Mouse (Mus musculus) urinary bladder, adult 2 months (tissue): Measurements from ENCODE around the gene Limd1. TPM values are rescaled to one million over a fixed set of nuclear protein-coding genes. Genes with fewer than 3 reads are reported as not detected.

Source experiments
- DNase-seq: peaks from one replicate; pipeline ENCODE4 v3.0.0; 2022; ENCODE audit warnings: low spot score
- polyA plus RNA-seq: library from polyadenylated mRNA; depleted of rRNA; stranded (reverse); fragments of >200 nt; gene quantifications from 2 replicates; pipeline ENCODE4 v1.2.3, GENCODE M21; 2012

Gene Limd1
- polyA plus RNA-seq, 1 experiment, result 27.4 TPM

DNA sequence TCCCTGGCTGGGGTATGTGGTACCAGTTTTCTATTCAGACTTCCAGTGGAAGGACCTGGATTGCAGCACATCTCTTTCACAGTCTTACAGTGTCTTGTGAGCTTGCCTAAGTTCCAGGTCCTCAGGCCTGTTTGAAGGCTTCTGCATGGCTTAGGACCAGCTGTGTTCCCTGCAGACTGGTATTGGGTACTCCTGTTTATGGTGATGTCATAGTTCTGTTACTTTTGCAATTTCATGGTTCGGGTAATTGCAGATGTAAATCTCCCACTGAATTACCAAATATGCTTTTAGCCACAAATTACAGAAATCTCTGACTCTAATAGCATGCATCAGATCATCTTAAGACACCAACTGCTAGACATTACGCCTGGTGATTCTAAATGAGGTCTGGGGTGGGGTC lies 36.6 kb downstream of the Limd1 start:
- DNase-seq, result no peak

DNA sequence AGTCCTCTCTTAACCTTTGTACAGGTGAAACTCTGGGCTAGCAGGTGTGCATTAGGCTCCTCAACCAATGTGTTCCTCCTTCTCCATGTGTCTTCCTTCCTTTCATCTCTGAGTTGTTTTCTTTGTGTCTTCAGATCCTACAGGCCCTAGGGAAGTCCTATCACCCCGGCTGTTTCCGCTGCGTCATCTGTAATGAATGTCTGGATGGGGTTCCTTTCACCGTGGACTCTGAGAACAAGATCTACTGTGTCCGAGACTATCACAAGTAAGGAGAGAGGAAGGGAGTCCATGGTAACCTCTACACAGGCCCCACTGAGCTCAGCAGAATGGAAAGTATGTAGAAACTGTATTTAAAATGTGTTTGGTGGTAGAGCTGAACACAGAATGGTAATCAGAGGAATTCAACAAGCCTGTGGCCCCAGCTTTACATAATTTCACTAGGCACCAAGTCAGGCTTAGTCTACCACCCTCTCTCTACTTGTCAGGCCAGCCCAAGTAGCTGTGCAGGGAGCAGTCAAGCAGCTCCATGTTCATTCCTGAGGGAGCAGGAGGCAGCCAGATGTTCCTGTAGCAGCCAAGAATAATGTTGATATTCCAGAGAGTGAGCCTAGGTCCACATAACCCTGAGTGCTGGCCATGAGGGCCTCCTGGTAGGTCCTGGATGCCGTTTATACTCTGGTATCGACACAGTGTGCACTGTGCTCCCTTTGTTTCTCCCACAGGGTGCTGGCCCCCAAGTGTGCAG lies 38.3 kb downstream of the Limd1 start:
- DNase-seq, result no peak

DNA sequence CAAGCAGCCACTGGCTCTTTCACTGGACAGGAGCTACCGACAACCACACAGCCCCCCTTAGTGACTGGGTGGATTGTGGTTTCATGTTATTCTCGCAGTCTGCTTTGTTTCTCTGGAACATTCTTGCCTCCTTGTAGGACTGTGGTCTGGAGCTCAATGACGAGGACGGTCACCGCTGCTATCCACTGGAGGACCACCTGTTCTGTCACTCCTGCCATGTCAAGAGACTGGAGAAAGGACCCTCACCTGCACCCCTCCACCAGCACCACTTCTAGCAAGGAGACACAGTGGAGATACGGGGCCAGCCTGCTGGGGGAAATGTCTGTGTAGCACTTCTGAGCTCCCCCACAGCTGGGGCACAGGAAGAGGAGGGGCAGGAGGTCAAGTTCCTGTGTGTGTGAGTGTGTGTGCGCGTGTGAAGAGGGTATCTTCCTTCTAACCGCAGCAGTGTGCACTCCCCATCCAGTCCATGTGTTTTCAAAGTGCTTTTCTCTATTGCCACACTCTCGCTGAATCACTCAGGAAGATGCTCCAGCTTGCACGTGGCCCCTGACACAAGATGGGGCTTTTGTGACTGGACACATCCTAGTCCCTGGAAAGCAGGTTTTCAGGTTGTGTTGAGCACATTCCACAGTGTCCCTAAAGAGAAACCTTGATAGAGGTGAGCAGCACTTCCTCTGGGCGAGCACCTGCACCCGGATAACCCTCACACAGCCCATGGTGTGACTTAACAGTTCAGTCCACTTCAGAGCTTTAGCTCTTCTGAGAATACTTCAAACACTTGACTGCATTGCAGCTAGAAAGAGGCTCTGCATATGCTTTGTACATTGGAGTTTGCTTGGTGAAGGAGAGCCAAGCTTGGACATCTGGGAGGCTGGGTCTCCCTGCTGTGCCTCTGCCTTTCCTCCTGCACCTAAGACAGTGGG lies 40.7 kb downstream of the Limd1 start:
- no peak for DNase-seq

DNA sequence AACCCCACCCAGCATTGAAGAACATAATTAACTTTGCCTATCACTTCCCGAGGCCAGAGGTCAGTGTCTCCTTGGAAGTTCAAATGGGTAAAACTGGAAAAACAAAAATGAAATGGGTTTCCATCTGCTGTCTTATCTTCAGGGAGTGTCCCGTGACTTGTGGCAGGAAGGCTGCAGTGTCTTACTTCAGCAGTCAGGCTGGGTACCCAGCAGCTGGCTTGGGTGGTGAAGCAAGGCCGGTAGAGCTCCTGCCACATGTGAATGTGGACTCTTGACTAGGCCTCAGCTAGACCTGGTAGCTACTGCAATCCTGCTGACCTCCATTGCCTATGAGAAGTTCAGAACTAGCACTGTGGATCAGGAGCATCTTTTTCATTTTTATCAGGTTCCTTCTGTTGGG lies 42.2 kb downstream of the Limd1 start:
- no peak for DNase-seq

DNA sequence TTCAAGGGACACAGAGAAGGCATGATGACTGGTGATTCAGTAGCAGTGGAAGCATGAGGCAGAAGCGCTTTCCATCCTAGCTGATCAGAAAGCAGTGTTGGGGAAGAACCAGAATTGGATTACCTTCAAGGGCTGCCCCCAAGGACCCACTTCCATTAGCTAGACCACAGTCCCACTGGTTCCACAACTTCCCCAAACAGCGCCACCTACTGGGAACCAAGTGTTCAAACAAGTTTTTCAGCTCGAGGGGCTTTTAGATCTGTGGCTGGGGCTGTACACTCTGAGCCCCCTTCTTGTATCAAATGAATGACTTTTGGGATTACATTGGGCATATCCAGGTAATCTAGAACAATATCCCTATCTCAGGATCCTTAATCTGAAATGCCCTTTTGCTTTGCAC lies 45.2 kb downstream of the Limd1 start:
- DNase-seq, result no peak

DNA sequence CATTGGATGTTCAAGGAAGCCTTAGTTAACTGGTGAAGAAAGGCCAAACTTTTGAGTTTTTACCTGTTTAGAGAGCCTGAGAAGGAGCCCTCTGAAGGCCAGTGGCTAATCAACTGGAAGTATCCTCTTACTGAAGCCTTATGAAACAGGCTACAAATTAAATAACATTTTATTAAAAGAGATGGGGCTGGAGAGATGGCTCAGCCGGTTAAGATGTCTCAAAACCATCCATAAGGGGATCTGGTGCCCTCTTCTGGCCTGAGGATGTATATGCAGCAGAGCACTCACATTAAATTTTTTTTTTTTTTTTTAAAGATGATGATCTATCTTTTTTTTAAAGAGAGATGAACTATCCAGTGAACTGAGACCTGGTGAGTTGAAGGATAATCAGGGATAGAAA lies 46.6 kb downstream of the Limd1 start:
- no peak for DNase-seq

DNA sequence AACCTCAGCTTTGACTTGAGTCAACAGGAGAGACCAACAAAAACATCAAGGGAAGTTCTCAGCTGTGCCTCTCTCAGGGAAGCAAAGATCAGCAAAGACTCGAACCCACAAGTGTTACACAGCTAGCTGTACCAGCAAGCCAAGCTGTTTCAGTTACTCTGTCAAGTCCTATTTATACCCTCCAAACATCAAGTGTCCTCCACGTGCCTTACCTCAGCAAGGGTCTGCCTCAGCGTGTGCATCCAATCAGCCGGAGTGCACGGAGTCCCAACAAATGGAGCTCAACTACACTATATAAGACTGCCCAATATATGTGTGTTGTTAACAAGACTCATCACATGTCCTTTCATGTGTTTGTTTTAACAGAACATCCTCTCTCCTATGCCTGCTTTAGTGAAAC lies 48.0 kb downstream of the Limd1 start:
- no peak for DNase-seq

DNA sequence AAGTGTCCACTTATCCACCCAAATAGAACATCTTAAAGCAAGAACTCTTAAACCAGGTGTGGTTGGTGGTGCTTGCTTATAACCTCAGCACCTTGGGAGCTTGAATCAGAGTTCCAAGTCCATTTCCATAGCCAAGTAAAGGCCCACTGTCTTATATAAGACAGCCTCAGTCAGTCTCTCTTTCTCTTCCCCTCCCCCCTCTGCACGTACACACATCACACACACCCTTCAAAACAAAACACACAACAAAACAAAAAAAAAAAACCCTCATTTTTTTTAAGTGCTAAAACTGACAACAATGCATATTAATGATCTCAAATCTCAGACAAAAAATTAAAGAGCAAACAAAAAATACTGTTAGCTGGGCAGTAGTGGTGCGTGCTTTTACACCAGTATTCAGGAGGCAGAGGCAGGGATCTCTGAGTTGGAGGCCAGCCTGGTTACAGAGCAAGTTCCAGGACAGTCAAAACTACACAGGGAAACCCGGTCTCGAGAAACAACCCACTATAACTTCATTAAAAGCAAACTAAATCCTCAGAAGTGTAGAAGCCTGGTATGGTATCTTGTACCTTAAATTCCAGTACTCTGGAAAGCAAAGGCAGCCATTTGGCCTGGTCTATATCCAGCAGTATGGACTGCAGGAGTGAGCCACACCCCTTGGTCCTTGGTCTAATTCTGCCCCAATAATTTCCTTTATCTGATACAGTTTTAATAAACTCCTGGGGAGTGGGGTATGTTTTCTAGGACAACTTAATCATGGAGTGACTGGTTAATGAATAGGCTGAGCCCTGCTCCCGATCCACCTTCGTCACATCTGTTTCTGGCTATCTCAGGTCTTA lies 49.8 kb downstream of the Limd1 start:
- no peak for DNase-seq

DNA sequence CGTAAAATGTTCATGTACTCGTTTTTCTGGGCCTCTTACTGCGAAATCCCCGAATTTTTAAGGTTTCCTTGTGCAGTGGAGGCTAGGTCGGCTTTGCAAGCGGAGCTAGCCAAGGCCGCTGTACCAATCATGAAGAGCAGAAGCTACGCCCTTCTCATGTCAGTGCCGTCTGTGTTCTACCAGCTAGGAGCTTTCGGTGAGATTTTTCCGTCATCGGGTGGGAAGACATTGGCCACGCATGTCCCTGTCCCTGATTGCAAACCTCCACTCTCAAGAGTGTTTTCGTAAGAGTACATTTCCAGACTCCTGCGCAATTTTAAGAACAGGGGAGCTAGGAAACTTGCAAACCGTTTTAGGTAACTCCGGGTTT lies 50.4 kb downstream of the Limd1 start:
- no peak for DNase-seq

DNA sequence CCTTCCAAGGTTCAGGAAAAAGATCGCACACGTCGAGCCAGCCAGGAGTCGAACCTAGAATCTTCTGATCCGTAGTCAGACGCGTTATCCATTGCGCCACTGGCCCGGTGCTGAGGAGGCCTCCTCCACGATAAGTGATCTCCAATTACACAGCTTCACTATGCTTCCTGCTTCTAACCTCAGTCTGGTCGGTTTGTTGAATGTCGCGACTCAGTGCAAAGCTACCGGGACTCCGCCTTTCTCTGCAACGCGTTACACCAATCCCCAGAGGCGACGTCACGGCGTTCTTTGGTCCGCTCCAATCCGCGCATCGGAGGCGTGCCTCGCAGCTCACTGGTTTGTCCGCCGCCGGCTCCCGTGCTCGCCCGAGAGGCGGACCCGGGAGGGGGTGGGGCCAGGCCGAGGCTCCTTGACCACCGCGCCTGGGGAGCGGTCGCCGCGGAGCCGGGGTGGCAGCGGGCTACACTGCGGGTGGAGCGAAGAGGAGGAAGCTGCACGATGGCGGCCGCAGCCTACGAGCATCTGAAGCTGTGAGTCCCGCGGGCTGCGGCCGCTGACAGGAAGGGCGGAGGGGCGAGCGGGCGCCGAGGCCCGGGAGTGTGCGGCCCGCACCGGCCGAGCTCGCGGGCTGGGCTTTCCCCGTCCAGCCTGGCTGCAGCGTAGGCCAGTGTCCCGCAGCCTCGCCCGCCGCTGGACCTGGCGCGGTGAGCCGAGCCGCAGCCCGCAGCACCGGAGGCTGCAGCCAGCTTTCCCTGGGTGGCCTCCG lies 51.1 kb downstream of the Limd1 start, which contains the start of gene Sacm1l:
Gene Sacm1l, plus strand, starts transcription at position 368 of the 766 bp plus-strand sequence.
- peak; percentile 97 for DNase-seq

DNA sequence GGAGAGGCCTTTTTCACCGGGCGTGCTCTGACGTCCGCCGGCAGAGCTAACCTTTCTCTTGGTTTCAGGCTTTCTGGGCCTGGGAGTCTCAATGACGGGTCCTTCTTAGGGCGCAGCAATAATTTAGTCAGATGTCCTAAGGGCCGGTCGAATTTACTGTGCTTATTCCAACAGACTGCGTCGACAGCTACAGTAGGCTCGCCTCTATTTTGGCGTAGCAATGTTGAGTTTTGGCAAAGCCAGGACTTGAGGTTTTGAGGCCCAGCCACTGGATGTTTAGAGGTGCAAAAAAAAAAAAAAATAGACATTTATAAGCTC lies 51.6 kb downstream of the Limd1 start:
- DNase-seq, result no peak

DNA sequence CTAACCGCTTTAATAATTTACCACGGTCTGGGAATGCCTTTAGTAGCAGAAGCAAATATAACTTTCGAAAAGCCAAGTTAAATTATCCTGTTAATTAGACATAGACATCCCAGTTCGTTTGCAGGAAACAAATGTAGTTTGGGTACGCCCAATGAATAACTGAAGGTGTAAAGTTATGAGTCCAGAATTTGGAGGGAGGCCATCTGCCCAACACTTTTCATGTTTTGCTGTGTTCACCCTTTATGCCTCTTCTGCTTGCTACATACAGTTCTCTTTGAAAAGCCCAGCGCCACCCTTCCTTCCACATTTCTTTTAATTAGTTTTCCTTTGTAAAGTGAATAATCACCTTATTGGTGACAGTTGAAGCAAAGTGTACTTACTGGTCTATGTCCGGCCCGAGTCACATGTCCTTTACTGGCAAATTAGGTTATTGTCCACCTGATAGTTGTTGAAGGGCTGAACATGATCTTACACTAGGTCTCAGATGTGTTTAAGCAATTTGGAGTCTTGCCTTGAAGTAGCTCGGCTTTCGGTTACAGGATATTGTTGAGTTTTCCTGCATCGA lies 52.1 kb downstream of the Limd1 start:
- DNase-seq, result no peak

DNA sequence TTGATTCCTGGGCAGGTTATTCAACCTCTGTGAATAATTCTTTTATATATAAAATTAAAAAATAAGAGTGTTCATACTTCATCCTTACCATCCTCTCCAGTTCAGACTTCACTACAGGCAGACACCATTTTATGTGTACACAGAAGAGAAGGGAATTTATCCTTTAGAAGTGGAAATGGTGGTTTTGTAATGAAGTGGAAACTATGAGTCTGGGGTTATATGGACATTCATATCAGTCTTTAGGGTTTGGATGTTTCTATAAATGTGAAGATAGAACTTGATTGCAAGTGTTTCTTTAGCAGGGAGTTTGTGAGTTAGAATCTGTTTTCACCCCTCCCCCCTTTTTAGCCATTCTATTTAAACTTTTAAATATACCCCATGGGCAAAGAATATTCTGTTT lies 52.7 kb downstream of the Limd1 start:
- no peak for DNase-seq

DNA sequence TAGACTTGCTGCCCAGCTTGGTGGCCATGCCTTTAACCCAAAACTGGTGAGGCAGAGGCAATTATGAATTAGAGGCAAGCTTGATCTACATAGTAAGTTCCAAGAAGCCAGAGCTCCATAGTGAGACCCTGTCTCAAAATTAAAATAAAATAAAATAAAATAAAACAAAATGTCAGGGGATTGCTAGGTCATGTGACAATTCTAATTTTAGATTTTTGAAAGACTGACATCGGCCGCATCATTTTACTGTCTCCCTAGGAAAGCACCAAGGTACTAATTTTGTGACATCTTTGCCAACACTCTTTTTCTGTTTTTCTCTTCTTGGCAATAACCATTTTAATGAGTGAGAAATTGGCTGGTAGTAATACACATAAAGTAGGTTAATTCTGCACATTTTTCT lies 58.1 kb downstream of the Limd1 start:
- DNase-seq, result no peak

DNA sequence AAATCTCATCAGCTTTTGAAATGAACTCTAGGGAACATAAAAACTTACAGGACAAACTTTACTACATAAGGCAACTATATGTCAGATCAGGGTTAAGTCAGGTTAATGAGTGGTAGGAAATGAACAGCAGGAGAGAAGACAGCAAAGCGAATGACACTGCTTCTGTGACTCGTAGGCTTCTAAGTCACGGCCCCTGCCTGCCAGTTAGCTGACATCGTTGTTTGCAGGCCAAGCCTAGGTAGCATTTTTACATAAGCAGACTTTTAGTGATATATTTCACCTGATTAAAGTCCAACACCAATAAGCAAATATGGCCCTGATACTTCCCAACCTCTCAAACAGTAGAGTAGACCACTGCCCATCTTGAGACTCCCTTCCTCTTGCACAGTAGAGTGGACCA lies 59.7 kb downstream of the Limd1 start:
- no peak for DNase-seq

DNA sequence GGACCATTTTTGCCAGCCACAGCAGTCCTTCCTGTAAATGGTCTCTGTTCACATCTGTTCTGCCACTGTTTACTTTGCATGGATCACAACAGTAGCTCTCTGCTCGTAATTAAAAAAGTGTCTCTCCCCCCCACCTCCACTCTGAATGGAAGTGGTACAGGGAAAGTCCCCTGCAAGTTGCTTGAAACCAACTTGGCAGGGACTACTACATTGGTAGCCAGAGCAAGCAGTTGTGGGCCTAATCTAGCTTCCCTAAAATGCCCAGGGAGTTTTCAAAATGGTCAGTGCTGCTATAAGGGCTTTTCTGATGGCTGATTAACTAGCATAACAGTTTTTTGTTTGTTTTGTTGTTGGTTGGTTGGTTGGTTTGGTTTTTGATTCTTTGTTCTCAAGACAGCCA lies 60.6 kb downstream of the Limd1 start:
- no peak for DNase-seq

DNA sequence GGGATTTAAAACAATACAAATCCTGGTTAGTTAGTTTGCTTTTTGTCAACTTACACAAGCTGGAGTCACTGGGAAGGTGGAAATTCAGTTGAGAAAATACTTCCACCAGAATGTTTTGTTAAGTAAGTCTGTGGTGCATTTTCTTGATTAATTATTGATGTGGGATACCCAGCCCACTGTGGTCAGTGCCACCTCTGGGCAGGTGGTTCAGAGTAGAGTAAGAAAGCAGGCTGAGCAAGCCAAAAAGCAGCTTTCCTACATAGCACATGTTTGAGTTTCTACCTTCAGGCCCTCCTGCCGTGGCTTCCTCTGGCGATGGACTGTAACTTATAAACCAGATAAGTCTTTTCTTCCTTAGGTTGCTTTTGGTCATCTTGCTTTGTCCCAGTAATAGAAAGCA lies 61.3 kb downstream of the Limd1 start:
- DNase-seq, result no peak

DNA sequence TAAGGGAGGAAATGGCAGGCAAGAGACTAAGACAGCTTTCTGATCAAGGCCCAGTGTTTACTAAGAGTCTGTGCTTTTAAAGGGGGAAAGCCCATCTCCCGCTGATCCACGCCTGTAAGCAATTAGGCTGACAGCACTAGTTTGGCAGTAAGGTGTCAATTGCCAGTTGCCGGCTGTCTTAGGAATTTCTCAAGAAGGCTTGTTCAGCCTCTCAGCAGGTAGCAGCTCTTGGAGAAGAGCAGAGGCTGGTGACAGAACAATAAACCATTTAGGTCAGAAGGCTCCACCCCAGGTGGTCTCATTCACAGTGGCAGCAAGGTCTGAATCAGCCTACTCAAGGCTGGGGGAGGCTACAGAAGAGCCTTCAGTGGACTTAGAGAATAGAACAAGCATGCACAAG lies 76.1 kb downstream of the Limd1 start:
- no peak for DNase-seq
